Mouse (Mus musculus) CH12.LX (cell line): ENCODE results near the gene Cysrt1. TPM values are rescaled to one million over a fixed set of nuclear protein-coding genes. Genes with fewer than 3 reads are reported as not detected.
"Not testable (repeated sequence)": the region's sequence is repeated elsewhere in the genome, so short reads cannot be mapped to it uniquely, and the experiment has no call there.

Source experiments
- DNase-seq: peaks from one replicate; pipeline ENCODE4 v3.0.0-alpha.2; 2013; ENCODE audit errors: extremely low read depth
- H3K27ac ChIP-seq: 2 replicates; pipeline ENCODE4 v1.5.1; 2012; ENCODE audit warnings: low read depth, mild to moderate bottlenecking, control low read depth, moderate library complexity; ENCODE audit not compliant: insufficient read depth
- H3K27me3 ChIP-seq: replicated peaks from 2 replicates; pipeline ENCODE3; 2012; ENCODE audit warnings: inconsistent platforms
- H3K36me3 ChIP-seq, 2 experiments: replicated peaks in 1 of 2; 2 replicates each; pipeline versions ENCODE3 to v1.6.1; 2012; ENCODE audit warnings: inconsistent platforms in 1 of 2, low read length in 1 of 2, mild to moderate bottlenecking in 1 of 2, mixed read lengths in 1 of 2, moderate library complexity in 1 of 2; ENCODE audit not compliant: control insufficient read depth in 1 of 2, insufficient read depth in 1 of 2
- H3K4me1 ChIP-seq, 2 experiments: 2 replicates each; pipeline ENCODE4 v1.6.1; 2012; ENCODE audit warnings: inconsistent platforms in 1 of 2, moderate library complexity in 1 of 2; ENCODE audit not compliant: insufficient read depth in 2 of 2, control insufficient read depth in 1 of 2
- H3K4me2 ChIP-seq: 2 replicates; pipeline ENCODE4 v1.6.1; 2012; ENCODE audit warnings: low read depth, mild to moderate bottlenecking, control low read depth; ENCODE audit not compliant: poor library complexity, insufficient read depth, severe bottlenecking
- H3K4me3 ChIP-seq, 3 experiments: fragments of 150-350 bp in 1 of 3; sonication (generic) in 1 of 3; replicated peaks in 1 of 3; 2 replicates each; pipeline versions ENCODE3 to v1.5.1; 2011 to 2012; ENCODE audit warnings: low read depth in 2 of 3, low read length in 2 of 3, mild to moderate bottlenecking in 2 of 3, moderate library complexity in 2 of 3, control low read depth in 1 of 3, improper control_type of control experiment in 1 of 3, inconsistent platforms in 1 of 3, mixed read lengths in 1 of 3; ENCODE audit not compliant: poor library complexity in 1 of 3
- H3K79me2 ChIP-seq: replicated peaks from 2 replicates; pipeline ENCODE4 v1.6.1; 2012; ENCODE audit warnings: mild to moderate bottlenecking, moderate library complexity; ENCODE audit not compliant: control insufficient read depth, poor library complexity, insufficient read depth, severe bottlenecking; ENCODE audit errors: extremely low read depth
- H3K9ac ChIP-seq: 2 replicates; pipeline ENCODE4 v1.6.1; 2012; ENCODE audit warnings: low read depth, mild to moderate bottlenecking, control low read depth, moderate library complexity; ENCODE audit not compliant: insufficient read depth
- H3K9me3 ChIP-seq: replicated peaks from 2 replicates; pipeline ENCODE3; 2012; ENCODE audit warnings: low read length, inconsistent platforms, mixed read lengths
- BHLHE40 ChIP-seq: IDR thresholded peaks from 2 replicates; pipeline ENCODE4 v1.6.1; 2011; ENCODE audit warnings: mild to moderate bottlenecking, low read depth, low read length, improper control_type of control experiment
- CHD2 ChIP-seq: IDR thresholded peaks from 2 replicates; pipeline ENCODE4 v1.6.1; 2011; ENCODE audit warnings: low read length, improper control_type of control experiment
- CTCF ChIP-seq, 2 experiments: IDR thresholded peaks in 1 of 2; conservative IDR thresholded peaks in 1 of 2; 2 replicates each; pipeline ENCODE4 v1.5.1; 2011 to 2012; ENCODE audit warnings: low read depth in 2 of 2, low read length in 2 of 2, improper control_type of control experiment in 1 of 2, inconsistent platforms in 1 of 2, mild to moderate bottlenecking in 1 of 2, moderate library complexity in 1 of 2
- ELF1 ChIP-seq: IDR thresholded peaks from 2 replicates; pipeline ENCODE4 v1.6.1; 2014; ENCODE audit warnings: low read depth, mild to moderate bottlenecking, inconsistent platforms, low read length, improper control_type of control experiment
- HCFC1 ChIP-seq: IDR thresholded peaks from 2 replicates; pipeline ENCODE4 v1.6.1; 2012; ENCODE audit warnings: low read depth, mild to moderate bottlenecking, inconsistent platforms, low read length, improper control_type of control experiment
- JUN ChIP-seq: IDR thresholded peaks from 2 replicates; pipeline ENCODE4 v1.6.1; 2011; ENCODE audit warnings: low read depth, mild to moderate bottlenecking, low read length, improper control_type of control experiment, moderate library complexity; ENCODE audit not compliant: insufficient read depth
- KAT2A ChIP-seq: IDR thresholded peaks from 2 replicates; pipeline ENCODE4 v1.6.1; 2012; ENCODE audit warnings: low read length, improper control_type of control experiment, inconsistent platforms; ENCODE audit not compliant: insufficient replicate concordance
- MAFK ChIP-seq: IDR thresholded peaks from 2 replicates; pipeline ENCODE4 v1.6.1; 2011; ENCODE audit warnings: low read length, improper control_type of control experiment; ENCODE audit not compliant: insufficient replicate concordance
- MAX ChIP-seq: IDR thresholded peaks from 2 replicates; pipeline ENCODE4 v1.6.1; 2011; ENCODE audit warnings: low read length, improper control_type of control experiment
- MAZ ChIP-seq: IDR thresholded peaks from 2 replicates; pipeline ENCODE4 v1.6.1; 2012; ENCODE audit warnings: low read depth, mild to moderate bottlenecking, inconsistent platforms, low read length, improper control_type of control experiment, moderate library complexity
- MXI1 ChIP-seq: IDR thresholded peaks from 2 replicates; pipeline ENCODE4 v1.6.1; 2011; ENCODE audit warnings: mild to moderate bottlenecking, low read depth, low read length, improper control_type of control experiment
- MYC ChIP-seq: IDR thresholded peaks from 2 replicates; pipeline ENCODE4 v1.6.1; 2011; ENCODE audit warnings: low read depth, mild to moderate bottlenecking, improper control_type of control experiment, low read length
- PAX5 ChIP-seq: IDR thresholded peaks from 2 replicates; pipeline ENCODE4 v1.6.1; 2012; ENCODE audit warnings: low read length, inconsistent platforms, mixed read lengths
- POLR2A ChIP-seq: IDR thresholded peaks from 2 replicates; pipeline ENCODE4 v1.6.1; 2011; ENCODE audit warnings: low read depth, mild to moderate bottlenecking, improper control_type of control experiment, low read length
- RAD21 ChIP-seq: IDR thresholded peaks from 2 replicates; pipeline ENCODE4 v1.6.1; 2011; ENCODE audit warnings: low read depth, mild to moderate bottlenecking, low read length, improper control_type of control experiment, moderate library complexity
- RCOR1 ChIP-seq: conservative IDR thresholded peaks from 2 replicates; pipeline ENCODE4 v1.6.1; 2012; ENCODE audit warnings: low read depth, mild to moderate bottlenecking, inconsistent platforms, low read length, improper control_type of control experiment
- SIN3A ChIP-seq: IDR thresholded peaks from 2 replicates; pipeline ENCODE4 v1.6.1; 2012; ENCODE audit warnings: low read length, improper control_type of control experiment, inconsistent platforms
- SMC3 ChIP-seq: IDR thresholded peaks from 2 replicates; pipeline ENCODE4 v1.6.1; 2011; ENCODE audit warnings: low read depth, low read length, improper control_type of control experiment
- TBP ChIP-seq: conservative IDR thresholded peaks from 2 replicates; pipeline ENCODE4 v1.6.1; 2011; ENCODE audit warnings: low read depth, low read length, improper control_type of control experiment
- TCF12 ChIP-seq: IDR thresholded peaks from 2 replicates; pipeline ENCODE4 v1.6.1; 2014; ENCODE audit warnings: low read depth, mild to moderate bottlenecking, inconsistent platforms, low read length, improper control_type of control experiment
- ZKSCAN1 ChIP-seq: IDR thresholded peaks from 2 replicates; pipeline ENCODE4 v1.6.1; 2012; ENCODE audit warnings: low read depth, inconsistent platforms, low read length, improper control_type of control experiment, borderline replicate concordance
- ZNF384 ChIP-seq: IDR thresholded peaks from 2 replicates; pipeline ENCODE4 v1.6.1; 2012; ENCODE audit warnings: low read depth, low read length, improper control_type of control experiment, inconsistent platforms
- dilution Hi-C: fragments of 300-500 bp; cut with MboI; formaldehyde crosslinking; loops from 2 replicates; pipeline ENCODE4 v1.14.3; 2020; ENCODE audit warnings: low sequenced_read_pairs; ENCODE audit not compliant: extremely low pct_unique_long_range_greater_than_20kb, extremely low pct_ligation_motif_present
- in situ Hi-C: fragments of 300-500 bp; cut with MboI; formaldehyde crosslinking; loops from 3 replicates; pipeline ENCODE4 v1.14.3; 2019; ENCODE audit warnings: low sequenced_read_pairs, low pct_ligation_motif_present, low pct_unique_long_range_greater_than_20kb, mixed read lengths
- polyA plus RNA-seq: library from polyadenylated mRNA; unstranded; fragments of >175 nt; gene quantifications from 2 replicates; pipeline ENCODE4 v1.2.1, GENCODE M21; 2012; ENCODE audit warnings: low read depth; ENCODE audit not compliant: insufficient read length
- total RNA-seq, 2 experiments: library from RNA; depleted of rRNA; stranded (reverse); fragments of 300-350 nt in 1 of 2; fragments of >200 nt in 1 of 2; gene quantifications; 2 replicates each; pipeline ENCODE4 v1.2.3; 2012 to 2014

The Cysrt1 gene
- total and polyA plus RNA-seq, 3 experiments = not detected

DNA sequence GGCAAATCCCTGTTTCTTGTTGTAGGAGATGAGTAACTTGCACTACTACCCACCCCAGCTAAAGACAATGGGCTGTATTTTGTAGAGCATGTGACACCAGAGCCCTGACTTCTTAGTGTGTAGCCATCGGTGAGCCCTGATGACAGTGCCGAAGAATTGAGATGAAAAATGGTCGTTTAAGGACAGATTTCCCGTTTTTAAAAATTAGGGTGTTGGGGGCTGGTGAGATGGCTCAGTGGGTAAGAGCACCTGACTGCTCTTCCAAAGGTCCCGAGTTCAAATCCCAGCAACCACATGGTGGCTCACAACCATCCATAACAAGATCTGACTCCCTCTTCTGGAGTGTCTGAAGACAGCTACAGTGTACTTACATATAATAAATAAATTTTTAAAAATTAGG is 15.0 kb upstream of the Cysrt1 start:
- Histone ChIP-seq H3K36me3 (peaks cover 13 to 18% of the 10 kb centered on the region in 2 experiments), H3K4me1 (peaks cover 0 to 22% of the 10 kb centered on the region in 2 experiments; a peak in 2 of 4 replicates), H3K9ac (0 out of 2 replicates have a peak overlapping the region, but pooled peaks have one; percentile 15), H3K4me2 (peak overlapping the region; percentile 58; the same call in 1 of the 2 replicates), H3K79me2 (peaks cover 14% of the 10 kb centered on the region)
- H3K27me3 ChIP-seq, H3K9me3 ChIP-seq, dilution Hi-C loops, H3K4me3 ChIP-seq, DNase-seq, H3K27ac ChIP-seq, in situ Hi-C loops: not testable (repeated sequence)
- peak; percentile 90 for TF ChIP-seq TBP

DNA sequence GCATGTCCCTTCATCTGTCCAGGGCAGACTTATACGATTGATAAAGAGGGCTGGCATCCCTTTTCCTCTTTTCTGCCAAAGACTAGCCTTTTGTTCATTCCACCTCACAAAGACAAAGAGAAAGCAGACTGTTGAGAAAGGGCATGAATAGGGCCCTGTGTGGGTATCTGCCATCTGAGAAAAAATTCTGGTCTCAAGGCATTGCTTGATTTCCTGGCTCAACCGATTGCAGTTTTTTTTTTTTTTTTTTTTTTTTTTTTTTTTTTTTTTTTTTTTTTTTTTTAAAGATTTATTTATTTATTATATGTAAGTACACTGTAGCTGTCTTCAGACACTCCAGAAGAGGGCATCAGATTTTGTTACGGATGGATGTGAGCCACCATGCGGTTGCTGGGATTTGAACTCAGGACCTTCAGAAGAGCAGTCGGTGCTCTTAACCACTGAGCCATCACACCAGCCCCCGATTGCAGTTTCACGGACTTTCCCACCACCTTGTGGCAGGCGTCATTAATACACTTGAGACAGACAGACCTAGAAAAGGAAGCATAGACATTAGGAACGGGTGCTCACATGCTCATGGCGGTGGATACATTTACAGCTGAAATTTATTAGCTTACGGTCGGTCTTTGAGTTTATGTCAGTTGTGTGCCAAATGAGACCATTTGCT is 14.3 kb upstream of the Cysrt1 start:
- H3K4me1 ChIP-seq = peaks cover 0 to 17% of the 10 kb centered on the region in 2 experiments; a peak in 2 of 4 replicates
- peak; percentile 91 for DNase-seq
- H3K4me3 ChIP-seq = peak overlapping the region; percentile 85 to 97 (median 87)
- peak overlapping the region; percentile 83 for H3K9ac ChIP-seq
- H3K27ac ChIP-seq, in situ Hi-C loops, dilution Hi-C loops, H3K9me3 ChIP-seq, H3K27me3 ChIP-seq: not testable (repeated sequence)
- TF ChIP-seq SMC3 = peak; percentile 59
- peak; percentile 53; the same call in 1 of the 2 replicates for TF ChIP-seq SIN3A
- TF ChIP-seq RAD21 = peak; percentile 62
- peak; percentile 45; the same call in 1 of the 2 replicates for TF ChIP-seq HCFC1
- TF ChIP-seq ZNF384 = peak; percentile 71
- TF ChIP-seq MAZ = peak; percentile 58; the same call in 1 of the 2 replicates
- peak; percentile 10 to 68; a peak in 3 of 4 replicates for TF ChIP-seq CTCF (conservative IDR thresholded peaks at IDR 0.05 in 1 of 2, IDR thresholded peaks at IDR 0.05 in 1 of 2; ENCODE audit: low read depth in 2 of 2, low read length in 2 of 2)
- TF ChIP-seq TCF12 = 0 out of 2 replicates have a peak, but pooled peaks have one; percentile 23
- TF ChIP-seq TBP = peak; percentile 93
- peak; percentile 20; the same call in 1 of the 2 replicates for TF ChIP-seq ELF1
- peak overlapping the region; percentile 96 for H3K4me2 ChIP-seq
- H3K79me2 ChIP-seq = peaks cover 14% of the 10 kb centered on the region
- H3K36me3 ChIP-seq = peaks cover 20 to 25% of the 10 kb centered on the region in 2 experiments

DNA sequence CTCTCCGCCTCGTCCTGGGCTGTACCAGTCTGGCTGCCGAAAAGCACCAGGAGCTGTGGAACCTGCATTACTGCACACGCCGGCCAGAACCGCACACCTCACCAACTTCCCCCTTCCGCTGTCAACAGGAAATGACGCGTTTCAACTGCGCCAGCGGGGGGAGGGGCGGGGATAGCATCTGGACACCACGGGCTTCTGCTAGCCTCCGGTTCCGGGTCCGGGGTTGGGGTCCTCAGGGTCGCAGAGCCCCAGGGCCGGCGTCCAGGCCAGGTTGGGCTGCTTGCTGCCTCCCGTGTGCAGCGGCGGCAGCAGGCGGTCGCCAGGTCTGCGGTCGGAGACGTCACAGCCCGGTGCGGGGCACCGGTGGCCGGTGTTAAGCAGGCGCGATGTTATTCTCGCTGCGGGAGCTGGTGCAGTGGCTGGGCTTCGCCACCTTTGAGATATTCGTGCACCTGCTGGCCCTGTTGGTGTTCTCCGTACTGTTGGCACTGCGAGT is 13.1 kb upstream of the Cysrt1 start, which contains the start of gene Tmem203:
Gene Tmem203, plus strand, starts transcription at position 156 of the 496 bp plus-strand sequence.
- in situ Hi-C loops (no loop called here), dilution Hi-C loops (no loop called here)
- Histone ChIP-seq H3K36me3 (peaks cover 31 to 38% of the 10 kb centered on the region in 2 experiments), H3K27ac (peak within 1 kb of the TSS; percentile 66), H3K4me2 (peak within 1 kb of the TSS; percentile 96), H3K9ac (peak within 1 kb of the TSS; percentile 83), H3K4me3 (peak within 1 kb of the TSS; percentile 85 to 97 (median 87)), H3K27me3 (no peaks in the 10 kb centered on the region), H3K9me3 (no peaks in the 10 kb centered on the region), H3K79me2 (peaks cover 14% of the 10 kb centered on the region), H3K4me1 (peaks cover 0 to 17% of the 10 kb centered on the region in 2 experiments; a peak in 2 of 4 replicates)
- DNase-seq = peak; percentile 94
- TF ChIP-seq HCFC1 (peak; percentile 98), MXI1 (peak; percentile 99), KAT2A (peak; percentile 91; the same call in 1 of the 2 replicates), JUN (no peak), POLR2A (peak; percentile 85), CTCF (conservative IDR thresholded peaks at IDR 0.05 in 1 of 2, IDR thresholded peaks at IDR 0.05 in 1 of 2; ENCODE audit: low read depth in 2 of 2, low read length in 2 of 2) (no peak), ZKSCAN1 (no peak), ELF1 (peak; percentile 99), RCOR1 (0 out of 2 replicates have a peak, but pooled peaks have one; percentile 65), MYC (peak; percentile 89), SIN3A (peak; percentile 100), MAX (peak; percentile 94), MAFK (no peak), TCF12 (peak; percentile 83), BHLHE40 (peak; percentile 71), PAX5 (no peak), CHD2 (peak; percentile 96)
